Mouse (Mus musculus) spleen, adult 2 months (tissue): Measurements from ENCODE around the gene Pard6b. TPM values are rescaled to one million over a fixed set of nuclear protein-coding genes. Genes with fewer than 3 reads are reported as not detected.

Experiments used
- DNase-seq, 2 experiments: peaks; one replicate each; pipeline versions ENCODE4 v3.0.0 to v3.0.0-alpha.2; 2012 to 2021; ENCODE audit warnings: low spot score in 2 of 2, low read depth in 1 of 2
- H3K27ac ChIP-seq: fragments of 200-500 bp; 2 replicates; pipeline ENCODE4 v1.5.1; 2012; ENCODE audit warnings: low read length, inconsistent platforms; ENCODE audit not compliant: insufficient read depth
- H3K27me3 ChIP-seq: fragments of 200-500 bp; 2 replicates; pipeline ENCODE4 v1.6.1; 2012; ENCODE audit warnings: mild to moderate bottlenecking, moderate library complexity, low read length, inconsistent platforms; ENCODE audit not compliant: control insufficient read depth, insufficient read depth
- H3K36me3 ChIP-seq: fragments of 200-500 bp; 2 replicates; pipeline ENCODE4 v1.6.1; 2012; ENCODE audit warnings: mild to moderate bottlenecking, low read length, inconsistent platforms; ENCODE audit not compliant: control insufficient read depth, insufficient read depth
- H3K4me1 ChIP-seq: fragments of 200-500 bp; 2 replicates; pipeline ENCODE4 v1.6.1; 2011; ENCODE audit warnings: inconsistent platforms; ENCODE audit not compliant: control insufficient read depth, insufficient read depth, insufficient read length
- H3K4me3 ChIP-seq: fragments of 200-500 bp; 2 replicates; pipeline ENCODE4 v1.5.1; 2011; ENCODE audit warnings: mild to moderate bottlenecking, inconsistent platforms; ENCODE audit not compliant: insufficient read depth, insufficient read length; ENCODE audit errors: extremely low read depth
- CTCF ChIP-seq: fragments of 200-500 bp; IDR thresholded peaks from 2 replicates; pipeline ENCODE4 v1.5.1; 2011; ENCODE audit warnings: mild to moderate bottlenecking, inconsistent platforms; ENCODE audit not compliant: insufficient read depth, insufficient read length, insufficient replicate concordance; ENCODE audit errors: extremely low read depth
- POLR2A ChIP-seq: fragments of 200-500 bp; IDR thresholded peaks from 2 replicates; pipeline ENCODE4 v1.6.1; 2011; ENCODE audit warnings: low read depth, low read length, inconsistent platforms
- WGBS: fragments of 180-500 bp; shearing (Covaris S2); methylation state at CpG from one replicate; pipeline ENCODE4 v1.1.7; 2018; 5-methylcytosine and 5-hydroxymethylcytosine counted together
- polyA plus RNA-seq: library from polyadenylated mRNA; depleted of rRNA; stranded (reverse); fragments of >200 nt; gene quantifications from 2 replicates; pipeline ENCODE4 v1.2.3, GENCODE M21; 2012

Gene Pard6b
- polyA plus RNA-seq, 1 experiment: 1.5 TPM

DNA sequence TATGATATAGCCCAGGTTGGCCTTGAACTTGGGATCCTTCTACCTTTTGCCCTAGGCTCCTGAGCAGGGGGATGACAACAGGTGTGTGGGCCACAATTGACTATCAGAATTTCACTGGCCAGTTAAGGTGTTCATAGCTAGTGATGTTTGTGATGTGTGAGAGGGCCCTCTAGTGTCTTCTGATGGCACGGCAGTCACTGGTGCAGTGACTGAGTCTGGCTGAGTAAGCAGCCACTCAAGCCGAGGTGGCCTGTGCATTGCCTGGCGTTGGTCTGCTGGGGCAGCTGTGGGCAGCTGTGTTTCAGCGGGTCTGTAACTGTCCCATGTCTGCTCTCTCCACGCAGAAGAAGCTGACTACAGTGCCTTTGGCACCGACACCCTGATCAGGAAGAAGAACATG lies 17.2 kb downstream of the Pard6b start:
- H3K36me3 ChIP-seq: peaks cover 6% of the 10 kb centered on the region
- WGBS: 41% methylated on average over 6 of the region's 6 CpGs
- H3K4me3 ChIP-seq: no peak overlapping the region
- TF ChIP-seq POLR2A: no peak
- peak; percentile 40; the same call in 1 of the 2 replicates for TF ChIP-seq CTCF
- no peak overlapping the region for H3K27ac ChIP-seq
- H3K4me1 ChIP-seq: no peaks in the 10 kb centered on the region
- DNase-seq: peak; percentile 23 to 41
- no peaks in the 10 kb centered on the region for H3K27me3 ChIP-seq

DNA sequence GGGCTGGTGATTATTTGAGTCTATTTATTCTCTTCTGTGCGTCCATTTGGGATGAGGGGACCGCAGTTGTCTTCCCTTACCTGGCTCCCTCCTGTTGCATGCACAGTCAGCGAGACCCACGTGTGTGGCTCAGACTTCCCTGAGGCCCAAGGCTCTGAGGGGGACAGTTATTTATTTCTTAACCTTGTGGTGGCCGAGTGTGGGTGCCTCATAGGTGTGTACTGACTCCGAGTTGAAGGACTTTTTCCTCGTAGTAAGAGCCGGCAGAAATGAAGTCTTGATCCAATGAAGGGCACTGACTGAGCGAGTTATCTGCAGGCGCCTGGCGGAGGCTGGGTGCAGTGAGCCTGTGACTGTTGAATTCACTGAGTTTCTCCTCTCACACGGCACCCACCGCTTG lies 19.2 kb downstream of the Pard6b start:
- H3K36me3 ChIP-seq: peaks cover 6% of the 10 kb centered on the region
- H3K4me3 ChIP-seq: no peak overlapping the region
- no peak overlapping the region for H3K27ac ChIP-seq
- H3K27me3 ChIP-seq: no peaks in the 10 kb centered on the region
- 91% methylated on average over 13 of the region's 13 CpGs for WGBS
- no peaks in the 10 kb centered on the region for H3K4me1 ChIP-seq
- no peak for TF ChIP-seq POLR2A
- no peak for TF ChIP-seq CTCF
- DNase-seq: no peak

DNA sequence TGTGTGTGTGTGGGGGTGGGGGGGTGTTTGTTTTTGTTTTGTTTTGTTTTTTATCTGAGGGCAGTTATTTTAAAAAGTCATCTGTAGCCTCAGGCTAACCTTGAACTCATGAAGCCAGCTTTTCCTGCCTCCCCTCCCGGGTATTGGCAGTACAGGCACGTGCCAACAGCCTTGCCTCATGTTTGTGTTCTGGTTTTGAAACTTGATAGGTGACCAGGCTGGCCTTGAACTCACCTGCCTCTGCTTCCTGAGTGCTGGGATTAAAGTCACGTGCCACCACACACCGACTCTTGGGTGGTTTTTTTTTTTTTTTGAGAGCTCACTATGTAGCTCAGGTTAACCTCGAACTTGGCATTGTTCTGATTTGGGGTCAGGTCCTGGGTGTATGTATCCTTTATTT lies 21.0 kb downstream of the Pard6b start:
- H3K36me3 ChIP-seq: peaks cover 6% of the 10 kb centered on the region
- H3K4me1 ChIP-seq: no peaks in the 10 kb centered on the region
- WGBS: 81% methylated on average over 5 of the region's 5 CpGs
- H3K27me3 ChIP-seq: no peaks in the 10 kb centered on the region
- no peak for DNase-seq
- no peak overlapping the region for H3K27ac ChIP-seq
- H3K4me3 ChIP-seq: no peak overlapping the region
- TF ChIP-seq CTCF: no peak
- no peak for TF ChIP-seq POLR2A

DNA sequence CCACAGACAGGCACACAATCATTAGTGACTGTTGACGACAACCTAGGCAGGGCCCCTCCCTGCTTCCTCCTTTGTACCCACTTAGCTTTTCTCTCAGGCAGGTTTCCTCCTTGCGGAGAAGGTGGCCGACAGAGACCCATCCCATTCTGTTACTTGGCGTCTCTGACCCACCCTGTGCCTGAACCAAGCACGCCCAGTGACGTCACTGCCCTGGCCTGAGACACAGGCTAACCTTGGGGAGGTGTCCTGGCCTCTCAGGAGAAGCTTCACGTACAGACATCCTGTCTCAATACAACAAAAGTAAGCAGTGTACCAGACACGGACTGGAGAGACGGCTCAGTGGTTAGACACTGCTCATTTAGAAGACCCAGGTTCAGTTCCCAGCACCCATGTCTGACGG lies 22.5 kb downstream of the Pard6b start:
- Histone ChIP-seq H3K4me1 (no peaks in the 10 kb centered on the region), H3K36me3 (peaks cover 6% of the 10 kb centered on the region), H3K4me3 (no peak overlapping the region), H3K27ac (no peak overlapping the region), H3K27me3 (no peaks in the 10 kb centered on the region)
- no peak for DNase-seq
- TF ChIP-seq POLR2A (no peak), CTCF (no peak)
- 86% methylated on average over 10 of the region's 10 CpGs for WGBS

DNA sequence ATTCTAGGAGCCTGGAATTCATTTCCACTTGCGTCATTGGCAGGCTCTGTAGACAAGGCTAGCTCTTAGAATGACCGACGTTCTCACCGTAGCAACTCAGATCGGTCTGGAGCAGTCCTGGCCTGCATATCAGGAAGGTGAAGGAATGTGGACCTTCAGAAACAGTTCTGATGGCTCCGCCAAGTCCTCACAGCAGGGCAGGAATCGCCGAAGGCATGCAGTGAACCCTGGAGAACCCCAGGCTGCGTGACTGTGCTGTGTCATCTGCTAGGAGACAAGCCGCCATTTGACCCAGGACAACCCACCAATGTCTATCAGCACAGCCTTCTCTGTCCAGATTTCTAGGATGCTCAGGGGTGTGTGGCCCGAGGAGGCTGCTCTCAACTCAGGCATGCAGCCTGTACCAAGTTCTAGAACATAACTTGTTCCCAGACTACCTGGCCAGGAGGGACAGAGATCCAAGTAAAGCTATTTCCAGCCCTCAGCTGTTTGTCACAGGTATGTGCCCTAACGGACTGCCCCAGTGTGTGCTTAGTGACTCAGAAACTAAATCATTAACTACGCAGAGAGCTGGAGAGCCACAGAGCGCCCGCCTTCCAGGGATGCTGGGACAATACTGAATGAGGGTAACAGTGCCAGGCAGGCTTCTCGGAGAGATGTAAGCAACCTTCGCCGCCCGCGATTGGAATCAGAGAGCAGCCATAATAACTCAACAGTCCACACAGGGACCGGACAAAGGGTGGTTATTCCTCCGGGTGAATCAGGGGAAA lies 23.8 kb downstream of the Pard6b start:
- Histone ChIP-seq H3K4me3 (no peak overlapping the region), H3K4me1 (no peaks in the 10 kb centered on the region), H3K27me3 (no peaks in the 10 kb centered on the region), H3K27ac (no peak overlapping the region), H3K36me3 (no peaks in the 10 kb centered on the region)
- DNase-seq: no peak
- TF ChIP-seq POLR2A: no peak
- WGBS: 91% methylated on average over 22 of the region's 22 CpGs

DNA sequence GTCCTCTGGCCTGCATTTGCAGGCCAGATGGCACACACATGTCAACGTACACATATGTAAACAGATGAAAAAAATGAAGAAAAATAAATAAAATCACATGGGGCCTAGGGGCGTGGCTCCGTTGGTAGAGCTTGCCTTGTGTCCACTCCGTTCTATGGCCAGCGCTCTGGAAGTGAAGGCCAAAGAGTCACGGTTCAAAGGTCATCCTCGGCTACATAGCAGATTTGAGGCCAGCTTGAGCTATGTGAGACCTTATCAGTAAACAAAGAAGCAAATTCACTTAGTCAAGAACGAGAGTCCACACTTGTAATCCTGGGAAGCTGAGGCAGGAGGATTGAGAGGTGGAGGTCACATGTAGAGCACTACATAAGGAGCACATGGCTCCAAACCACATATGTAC lies 24.5 kb downstream of the Pard6b start:
- Histone ChIP-seq H3K27ac (no peak overlapping the region), H3K36me3 (no peaks in the 10 kb centered on the region), H3K27me3 (no peaks in the 10 kb centered on the region), H3K4me1 (no peaks in the 10 kb centered on the region), H3K4me3 (no peak overlapping the region)
- 91% methylated on average over 8 of the region's 8 CpGs for WGBS
- no peak for TF ChIP-seq POLR2A
- no peak for TF ChIP-seq CTCF
- DNase-seq: no peak

DNA sequence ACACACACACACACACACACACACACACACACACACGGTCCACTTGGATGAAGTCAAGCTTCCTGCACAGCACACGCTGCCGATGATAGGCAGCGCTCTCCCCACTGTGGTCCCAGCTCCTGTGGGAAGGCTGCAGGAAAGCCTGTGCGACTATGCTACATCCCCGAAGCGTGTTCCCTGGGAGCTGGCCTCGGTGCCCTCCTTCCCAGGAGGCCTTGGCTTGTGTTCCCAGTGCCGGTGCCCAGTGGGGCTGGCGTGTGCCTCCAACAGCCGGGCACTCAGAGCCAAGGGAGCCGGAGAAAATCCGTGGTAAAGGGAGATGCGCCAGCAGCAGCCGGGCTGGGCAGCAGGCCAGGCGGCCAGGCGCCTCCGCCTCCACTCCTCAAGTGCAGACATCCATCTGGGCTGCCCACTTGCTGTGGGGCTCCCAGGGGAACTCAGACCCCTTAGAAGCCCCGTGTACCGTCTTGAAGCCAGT lies 25.9 kb downstream of the Pard6b start:
- Histone ChIP-seq H3K4me3 (no peak overlapping the region), H3K27ac (no peak overlapping the region), H3K4me1 (no peaks in the 10 kb centered on the region), H3K36me3 (no peaks in the 10 kb centered on the region), H3K27me3 (no peaks in the 10 kb centered on the region)
- 75% methylated on average over 20 of the region's 20 CpGs for WGBS
- TF ChIP-seq CTCF: no peak
- TF ChIP-seq POLR2A: no peak
- DNase-seq: no peak
